Mouse (Mus musculus): ENCODE results near the gene Isoc2b. TPM values are rescaled to one million over a fixed set of nuclear protein-coding genes. Genes with fewer than 3 reads are reported as not detected.

The Isoc2b gene
- total and polyA plus RNA-seq, 2 experiments from 2014 or later: 2.0 to 3.7 TPM

DNA sequence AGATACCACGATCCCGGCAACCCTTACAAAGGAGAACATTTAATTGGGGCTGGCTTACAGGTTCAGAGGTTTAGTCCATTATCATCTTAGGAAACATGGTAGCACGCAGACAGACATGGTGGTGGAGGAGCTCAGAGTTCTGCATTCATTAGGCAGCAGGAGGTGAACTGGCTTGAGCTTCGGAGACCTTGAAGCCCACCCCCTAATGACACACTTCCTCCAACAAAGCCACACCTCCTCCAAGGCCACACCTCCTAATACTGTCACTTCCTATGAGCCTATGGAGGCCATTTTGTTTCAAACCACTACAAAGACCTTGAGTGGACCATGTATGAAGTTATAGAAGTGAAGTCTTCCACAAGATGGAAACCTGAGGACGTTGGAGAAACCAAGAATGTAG, 42.2 kb upstream of the Isoc2b start:
- Histone ChIP-seq H3K4me2 (ENCODE audit: low read depth, low read length, poor library complexity, severe bottlenecking) (0 out of 2 replicates have a peak overlapping the region, but pooled peaks have one; percentile 9), H3K27me3 (ENCODE audit: insufficient read depth, low read length) (no peaks in the 10 kb centered on the region), H3K4me3 (ENCODE audit: low read depth, low read length) (peak overlapping the region; percentile 16), H3K9ac (replicated peaks; ENCODE audit: low read length, poor library complexity, severe bottlenecking) (no peak overlapping the region), H3K36me3 (ENCODE audit: insufficient read depth, low read length) (no peaks in the 10 kb centered on the region), H3K27ac (ENCODE audit: low read depth, low read length) (no peak overlapping the region), H3K4me1 (ENCODE audit: insufficient read depth, low read length) (peaks cover 8% of the 10 kb centered on the region; the same call in 1 of the 2 replicates), H3K9me3 (ENCODE audit: low read length) (no peaks in the 10 kb centered on the region)
- ATAC-seq (ENCODE audit: low FRiP score): no peak
- no peak for TF ChIP-seq CTCF (IDR thresholded peaks at IDR 0.05)
- peak; percentile 55 for DNase-seq (ENCODE audit: low spot score)
- WGBS: 60% methylated on average over 5 of the region's 5 CpGs

- Histone ChIP-seq H3K4me2 (ENCODE audit: low read depth, low read length, poor library complexity, severe bottlenecking) (0 out of 2 replicates have a peak overlapping the region, but pooled peaks have one; percentile 12), H3K4me1 (ENCODE audit: insufficient read depth, low read length) (0 out of 2 replicates have a peak, but pooled peaks cover 3% of the 10 kb centered on the region), H3K4me3 (ENCODE audit: low read depth, low read length) (no peak overlapping the region; the same call in 1 of the 2 replicates), H3K9me3 (ENCODE audit: low read length) (no peaks in the 10 kb centered on the region), H3K27me3 (ENCODE audit: insufficient read depth, low read length) (no peaks in the 10 kb centered on the region), H3K9ac (replicated peaks; ENCODE audit: low read length, poor library complexity, severe bottlenecking) (no peak overlapping the region), H3K36me3 (ENCODE audit: insufficient read depth, low read length) (no peaks in the 10 kb centered on the region), H3K27ac (ENCODE audit: low read depth, low read length) (no peak overlapping the region)
- peak; percentile 61 for TF ChIP-seq CTCF (IDR thresholded peaks at IDR 0.05)
- DNase-seq (ENCODE audit: low spot score): peak; percentile 72
- 36% methylated on average over 9 of the region's 9 CpGs for WGBS
- ATAC-seq (ENCODE audit: low FRiP score): no peak
These were observed 41.5 kb upstream of the Isoc2b start for GRCm38 (mm10) chr7:4911561-4911960.

DNA sequence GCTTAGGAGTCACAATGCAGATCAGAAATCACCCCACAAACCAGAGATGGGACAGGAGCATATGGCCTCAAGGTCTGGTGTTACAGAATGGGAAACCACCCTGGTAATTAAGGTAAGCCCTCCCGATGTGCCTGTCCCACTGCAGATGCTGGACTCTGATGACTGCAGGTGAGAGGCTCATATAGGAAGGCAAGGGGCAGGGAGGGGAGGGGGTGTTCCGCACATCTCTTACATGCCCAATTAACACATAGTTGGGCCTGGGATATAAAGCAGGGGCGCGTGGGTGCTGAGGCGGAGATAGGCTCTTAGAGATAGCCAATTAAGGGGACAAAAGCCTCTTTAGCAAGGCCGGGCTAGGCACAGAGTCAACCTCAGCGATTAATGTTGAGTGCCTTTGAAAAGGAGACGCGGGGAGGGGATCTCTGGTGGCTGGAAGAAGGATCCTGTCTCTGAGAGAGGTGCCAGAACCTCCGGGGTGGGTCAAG, 36.5 kb upstream of the Isoc2b start, which contains the start of gene Gm36210:
Gene Gm36210, minus strand, starts transcription at position 51 of the 485 bp plus-strand sequence.
- DNase-seq (ENCODE audit: low spot score): no peak
- H3K4me1 ChIP-seq (ENCODE audit: insufficient read depth, low read length): no peaks in the 10 kb centered on the region
- ATAC-seq (ENCODE audit: low FRiP score): no peak

DNA sequence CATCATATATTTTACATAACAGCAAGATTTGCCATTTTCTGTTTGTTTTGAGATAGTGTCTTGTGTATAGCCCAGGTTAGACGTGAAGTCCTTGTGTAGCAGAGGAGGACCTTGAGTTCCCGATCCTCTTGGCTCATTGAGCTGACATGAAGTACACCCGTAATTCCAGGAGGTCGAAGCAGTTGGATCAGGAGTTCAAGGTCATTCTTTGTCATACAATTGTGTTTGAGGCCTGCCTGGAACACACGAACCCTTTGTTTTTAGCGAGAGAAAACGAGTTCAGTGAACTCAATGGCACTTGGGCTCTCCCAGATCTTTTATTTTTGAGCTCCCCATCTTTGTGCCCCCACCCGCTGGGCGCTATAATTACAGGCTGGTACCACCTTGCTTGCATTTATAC, 32.3 kb upstream of the Isoc2b start:
- Histone ChIP-seq H3K27me3 (ENCODE audit: insufficient read depth, low read length) (no peaks in the 10 kb centered on the region), H3K4me1 (ENCODE audit: insufficient read depth, low read length) (peaks cover 3% of the 10 kb centered on the region; the same call in 1 of the 2 replicates), H3K4me2 (ENCODE audit: low read depth, low read length, poor library complexity, severe bottlenecking) (no peak overlapping the region), H3K36me3 (ENCODE audit: insufficient read depth, low read length) (no peaks in the 10 kb centered on the region), H3K9ac (replicated peaks; ENCODE audit: low read length, poor library complexity, severe bottlenecking) (no peak overlapping the region), H3K27ac (ENCODE audit: low read depth, low read length) (no peak overlapping the region), H3K4me3 (ENCODE audit: low read depth, low read length) (no peak overlapping the region), H3K9me3 (ENCODE audit: low read length) (no peaks in the 10 kb centered on the region)
- TF ChIP-seq CTCF (IDR thresholded peaks at IDR 0.05): no peak
- WGBS: 84% methylated on average over 9 of the region's 9 CpGs
- ATAC-seq (ENCODE audit: low FRiP score) (no peak), DNase-seq (ENCODE audit: low spot score) (no peak)

More for the DNA sequence above, 36.5 kb upstream of the Isoc2b start, which contains the start of gene Gm36210:
- Histone ChIP-seq H3K4me3 (ENCODE audit: low read depth, low read length) (no peak within 1 kb of the TSS), H3K9ac (replicated peaks; ENCODE audit: low read length, poor library complexity, severe bottlenecking) (no peak within 1 kb of the TSS), H3K27me3 (ENCODE audit: insufficient read depth, low read length) (no peaks in the 10 kb centered on the region), H3K4me2 (ENCODE audit: low read depth, low read length, poor library complexity, severe bottlenecking) (no peak within 1 kb of the TSS), H3K36me3 (ENCODE audit: insufficient read depth, low read length) (no peaks in the 10 kb centered on the region), H3K27ac (ENCODE audit: low read depth, low read length) (no peak within 1 kb of the TSS), H3K9me3 (ENCODE audit: low read length) (no peaks in the 10 kb centered on the region)
- no peak for TF ChIP-seq CTCF (IDR thresholded peaks at IDR 0.05)
- WGBS: 59% methylated on average over 10 of the region's 10 CpGs

DNA sequence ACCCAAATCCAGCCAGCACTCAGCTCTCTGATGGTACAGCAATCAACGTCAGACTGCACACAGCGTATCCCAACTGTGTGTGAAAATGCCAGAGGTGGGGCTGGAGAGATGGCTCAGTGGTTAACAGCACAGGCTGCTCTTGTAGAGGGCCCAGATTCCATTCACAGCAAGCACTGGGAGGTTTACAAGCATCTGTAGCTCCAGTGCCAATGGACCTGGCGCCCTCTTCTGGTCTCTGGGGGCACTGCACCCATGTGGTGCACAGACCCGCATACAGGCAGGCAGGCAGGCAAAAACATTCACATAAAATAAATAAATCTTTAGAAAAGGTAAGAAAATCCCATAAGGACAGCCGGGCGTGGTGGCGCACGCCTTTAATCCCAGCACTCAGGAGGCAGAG, 31.1 kb upstream of the Isoc2b start:
- DNase-seq (ENCODE audit: low spot score) (peak; percentile 29), ATAC-seq (ENCODE audit: low FRiP score) (no peak)
- no peaks in the 10 kb centered on the region for H3K9me3 ChIP-seq (ENCODE audit: low read length)
- 52% methylated on average over 8 of the region's 8 CpGs for WGBS
- peak overlapping the region; percentile 57; the same call in 1 of the 2 replicates for H3K4me2 ChIP-seq (ENCODE audit: low read depth, low read length, poor library complexity, severe bottlenecking)
- peak; percentile 72 for TF ChIP-seq CTCF (IDR thresholded peaks at IDR 0.05)
- H3K4me1 ChIP-seq (ENCODE audit: insufficient read depth, low read length): peaks cover 3% of the 10 kb centered on the region; the same call in 1 of the 2 replicates
- H3K36me3 ChIP-seq (ENCODE audit: insufficient read depth, low read length): no peaks in the 10 kb centered on the region
- 0 out of 2 replicates have a peak overlapping the region, but pooled peaks have one; percentile 33 for H3K4me3 ChIP-seq (ENCODE audit: low read depth, low read length)
- no peaks in the 10 kb centered on the region for H3K27me3 ChIP-seq (ENCODE audit: insufficient read depth, low read length)
- no peak overlapping the region for H3K9ac ChIP-seq (replicated peaks; ENCODE audit: low read length, poor library complexity, severe bottlenecking)
- no peak overlapping the region for H3K27ac ChIP-seq (ENCODE audit: low read depth, low read length)

- TF ChIP-seq CTCF (IDR thresholded peaks at IDR 0.05): no peak
- 25% methylated on average over 9 of the region's 11 CpGs for WGBS
- DNase-seq (ENCODE audit: low spot score) (no peak), ATAC-seq (ENCODE audit: low FRiP score) (no peak)
- Histone ChIP-seq H3K4me3 (ENCODE audit: low read depth, low read length) (peak overlapping the region; percentile 33; the same call in 1 of the 2 replicates), H3K9me3 (ENCODE audit: low read length) (no peaks in the 10 kb centered on the region), H3K27me3 (ENCODE audit: insufficient read depth, low read length) (no peaks in the 10 kb centered on the region), H3K4me2 (ENCODE audit: low read depth, low read length, poor library complexity, severe bottlenecking) (peak overlapping the region; percentile 57), H3K27ac (ENCODE audit: low read depth, low read length) (no peak overlapping the region), H3K36me3 (ENCODE audit: insufficient read depth, low read length) (no peaks in the 10 kb centered on the region), H3K9ac (replicated peaks; ENCODE audit: low read length, poor library complexity, severe bottlenecking) (peak overlapping the region; percentile 19; the same call in 1 of the 2 replicates), H3K4me1 (ENCODE audit: insufficient read depth, low read length) (peaks cover 3% of the 10 kb centered on the region; the same call in 1 of the 2 replicates)
These were observed 30.4 kb upstream of the Isoc2b start for GRCm38 (mm10) chr7:4900523-4900851.

Measured in midbrain, postnatal 0 days (tissue).